Mouse (Mus musculus) CH12.LX (cell line): Measurements from ENCODE around the gene Tmprss6.

Source experiments
- CHD2 ChIP-seq: IDR thresholded peaks from 2 replicates; pipeline ENCODE4 v1.6.1; 2011; ENCODE audit warnings: low read length, improper control_type of control experiment
- CTCF ChIP-seq, 2 experiments: IDR thresholded peaks in 1 of 2; conservative IDR thresholded peaks in 1 of 2; 2 replicates each; pipeline ENCODE4 v1.5.1; 2011 to 2012; ENCODE audit warnings: low read depth in 2 of 2, low read length in 2 of 2, improper control_type of control experiment in 1 of 2, inconsistent platforms in 1 of 2, mild to moderate bottlenecking in 1 of 2, moderate library complexity in 1 of 2
- EP300 ChIP-seq: IDR thresholded peaks from 2 replicates; pipeline ENCODE4 v1.6.1; 2011; ENCODE audit warnings: low read length, improper control_type of control experiment
- MXI1 ChIP-seq: IDR thresholded peaks from 2 replicates; pipeline ENCODE4 v1.6.1; 2011; ENCODE audit warnings: mild to moderate bottlenecking, low read depth, low read length, improper control_type of control experiment
- POLR2A ChIP-seq: IDR thresholded peaks from 2 replicates; pipeline ENCODE4 v1.6.1; 2011; ENCODE audit warnings: low read depth, mild to moderate bottlenecking, improper control_type of control experiment, low read length

- no peak for TF ChIP-seq CHD2
- no peak for TF ChIP-seq CTCF (conservative IDR thresholded peaks at IDR 0.05 in 1 of 2, IDR thresholded peaks at IDR 0.05 in 1 of 2; ENCODE audit: low read depth in 2 of 2, low read length in 2 of 2)
- TF ChIP-seq POLR2A, result no peak; the same call in 1 of the 2 replicates
- peak; percentile 38; the same call in 1 of the 2 replicates for TF ChIP-seq EP300
- TF ChIP-seq MXI1, result no peak
Observed at GRCm38 (mm10) chr15:78510736-78511135, 42.3 kb upstream of the Tmprss6 start.
